Mouse (Mus musculus): ENCODE results near the gene Gm21663. TPM values are rescaled to one million over a fixed set of nuclear protein-coding genes. Genes with fewer than 3 reads are reported as not detected.
"Not testable (repeated sequence)": the region's sequence is repeated elsewhere in the genome, so short reads cannot be mapped to it uniquely, and the experiment has no call there.

Gm21663 gene
- 0.07 and 0.18 TPM in 2 replicates for polyA plus RNA-seq (2015; fragmentation: Nextera tagmentation; extraction: Ambion mirVana)

- not testable (repeated sequence) for H3K4me1 ChIP-seq; H3K27me3 ChIP-seq (replicated peaks); H3K27ac ChIP-seq (replicated peaks); H3K4me3 ChIP-seq; H3K36me3 ChIP-seq; ATAC-seq (ENCODE audit: extremely low read depth, insufficient number of reproducible peaks, low FRiP score, low TSS enrichment); H3K9ac ChIP-seq; H3K4me2 ChIP-seq; H3K9me3 ChIP-seq
- WGBS: 51% methylated on average over 2 of the region's 2 CpGs
Observed at GRCm38 (mm10) chr5:25942281-25942680, at the start of gene Gm21663. Gm21663 (minus strand) TSS chr5:25942381.

GRCm38 (mm10) chr5:25988550-25988949, 46.4 kb upstream of the Gm21663 start, which contains the start of gene Gm21698:
Gm21698 (minus strand) TSS chr5:25988650.
- WGBS: no CpG with 5 or more reads among the region's 3 CpGs
- ATAC-seq (ENCODE audit: extremely low read depth, insufficient number of reproducible peaks, low FRiP score, low TSS enrichment): not testable (repeated sequence)

GRCm38 (mm10) chr5:25972563-25972962, 30.4 kb upstream of the Gm21663 start, which contains the start of gene Gm21680:
Gm21680 (minus strand) TSS chr5:25972663.
- H3K27ac ChIP-seq (replicated peaks); H3K4me3 ChIP-seq; H3K27me3 ChIP-seq (replicated peaks); H3K9ac ChIP-seq; H3K4me2 ChIP-seq; H3K36me3 ChIP-seq; ATAC-seq (ENCODE audit: extremely low read depth, insufficient number of reproducible peaks, low FRiP score, low TSS enrichment); H3K9me3 ChIP-seq; H3K4me1 ChIP-seq: not testable (repeated sequence)
- no CpG with 5 or more reads among the region's 2 CpGs for WGBS

More at GRCm38 (mm10) chr5:25988550-25988949, 46.4 kb upstream of the Gm21663 start, which contains the start of gene Gm21698:
- H3K4me2 ChIP-seq; H3K4me1 ChIP-seq; H3K9ac ChIP-seq; H3K9me3 ChIP-seq; H3K36me3 ChIP-seq; H3K27ac ChIP-seq (replicated peaks); H3K27me3 ChIP-seq (replicated peaks); H3K4me3 ChIP-seq: not testable (repeated sequence)

DNA sequence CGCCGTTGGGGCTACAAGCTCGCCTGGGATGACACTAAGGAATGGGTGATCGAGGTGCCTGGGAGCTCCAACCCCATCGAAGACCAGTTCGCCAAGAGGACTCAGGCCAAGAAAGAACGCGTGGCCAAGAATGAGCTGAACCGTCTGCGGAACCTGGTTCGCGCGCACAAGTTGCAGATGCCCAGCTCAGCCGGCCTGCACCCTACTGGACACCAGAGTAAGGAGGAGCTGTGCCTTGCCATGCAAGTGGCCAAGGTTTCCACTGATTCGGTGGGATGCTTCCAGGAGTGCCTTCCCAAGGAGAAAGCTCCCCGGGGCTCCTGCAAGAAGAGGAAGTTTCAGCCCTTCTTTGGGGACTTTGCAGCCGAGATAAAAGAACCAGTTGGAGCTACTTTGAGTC, 14.9 kb upstream of the Gm21663 start:
- not testable (repeated sequence) for H3K4me1 ChIP-seq; H3K27ac ChIP-seq (replicated peaks); ATAC-seq (ENCODE audit: extremely low read depth, insufficient number of reproducible peaks, low FRiP score, low TSS enrichment); H3K9me3 ChIP-seq; H3K9ac ChIP-seq; H3K36me3 ChIP-seq
- peak overlapping the region; percentile 59 for H3K4me2 ChIP-seq
- H3K27me3 ChIP-seq (replicated peaks): peaks cover 13% of the 10 kb centered on the region
- 45% methylated on average over 17 of the region's 17 CpGs for WGBS
- H3K4me3 ChIP-seq: peak overlapping the region; percentile 37

DNA sequence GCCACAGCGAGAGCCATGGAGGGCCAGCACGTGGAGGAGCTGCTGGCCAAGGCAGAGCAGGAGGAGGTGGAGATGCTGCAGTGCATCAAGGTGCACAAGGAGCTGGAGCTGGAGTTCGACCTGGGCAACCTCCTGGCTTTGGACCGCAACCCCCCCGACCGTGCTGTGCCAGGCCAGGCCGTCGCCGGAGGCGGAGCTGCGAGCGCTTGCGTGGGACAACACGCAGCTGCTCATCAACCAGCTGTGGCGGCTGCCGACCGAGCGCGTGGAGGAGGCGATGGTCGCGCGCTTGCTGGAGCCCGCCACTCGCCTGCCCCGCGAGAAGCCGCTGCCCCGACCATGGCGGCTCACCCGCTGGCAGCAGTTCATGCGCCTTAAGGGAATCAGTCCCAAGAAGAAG, 14.4 kb upstream of the Gm21663 start:
- H3K36me3 ChIP-seq; H3K4me1 ChIP-seq; ATAC-seq (ENCODE audit: extremely low read depth, insufficient number of reproducible peaks, low FRiP score, low TSS enrichment); H3K9ac ChIP-seq; H3K9me3 ChIP-seq; H3K27ac ChIP-seq (replicated peaks): not testable (repeated sequence)
- H3K27me3 ChIP-seq (replicated peaks): peaks cover 13% of the 10 kb centered on the region
- peak overlapping the region; percentile 59 for H3K4me2 ChIP-seq
- WGBS: 17% methylated on average over 32 of the region's 32 CpGs
- peak overlapping the region; percentile 37 for H3K4me3 ChIP-seq

DNA sequence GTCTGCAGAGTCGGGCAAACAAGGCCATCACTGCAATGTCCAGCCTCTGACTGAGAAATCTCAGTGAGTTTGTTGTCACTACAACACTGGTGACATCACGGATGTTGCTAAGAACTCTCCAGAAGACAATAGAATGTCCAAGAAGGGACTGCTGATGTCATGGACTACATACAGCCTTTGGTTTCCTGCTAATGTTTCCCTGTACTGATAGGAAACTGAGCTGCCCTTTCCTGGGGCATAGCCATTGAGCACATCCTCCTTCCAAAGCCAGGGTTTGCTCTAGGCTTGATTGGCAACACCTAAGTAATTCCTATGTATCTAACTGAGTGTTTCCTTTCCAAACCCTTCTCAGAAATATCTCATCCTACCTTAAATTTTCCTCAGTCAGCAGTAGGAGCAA, 12.1 kb upstream of the Gm21663 start, which contains the start of gene Gm21671:
TSS of gene Gm21671 (minus strand) at position 101 of the 400 bp plus-strand sequence.
- H3K27me3 ChIP-seq (replicated peaks): peaks cover 13% of the 10 kb centered on the region
- H3K27ac ChIP-seq (replicated peaks); H3K4me2 ChIP-seq; H3K9ac ChIP-seq; H3K9me3 ChIP-seq; H3K4me3 ChIP-seq; H3K36me3 ChIP-seq; ATAC-seq (ENCODE audit: extremely low read depth, insufficient number of reproducible peaks, low FRiP score, low TSS enrichment); H3K4me1 ChIP-seq: not testable (repeated sequence)
- WGBS: 59% methylated on average over 2 of the region's 2 CpGs

- not testable (repeated sequence) for H3K9ac ChIP-seq; H3K9me3 ChIP-seq; H3K27me3 ChIP-seq (replicated peaks); H3K4me1 ChIP-seq; H3K4me3 ChIP-seq; H3K36me3 ChIP-seq; H3K27ac ChIP-seq (replicated peaks); H3K4me2 ChIP-seq; ATAC-seq (ENCODE audit: extremely low read depth, insufficient number of reproducible peaks, low FRiP score, low TSS enrichment)
- WGBS: 69% methylated on average over 2 of the region's 2 CpGs
Observed at GRCm38 (mm10) chr5:25945391-25945790, 3.2 kb upstream of the Gm21663 start.

DNA sequence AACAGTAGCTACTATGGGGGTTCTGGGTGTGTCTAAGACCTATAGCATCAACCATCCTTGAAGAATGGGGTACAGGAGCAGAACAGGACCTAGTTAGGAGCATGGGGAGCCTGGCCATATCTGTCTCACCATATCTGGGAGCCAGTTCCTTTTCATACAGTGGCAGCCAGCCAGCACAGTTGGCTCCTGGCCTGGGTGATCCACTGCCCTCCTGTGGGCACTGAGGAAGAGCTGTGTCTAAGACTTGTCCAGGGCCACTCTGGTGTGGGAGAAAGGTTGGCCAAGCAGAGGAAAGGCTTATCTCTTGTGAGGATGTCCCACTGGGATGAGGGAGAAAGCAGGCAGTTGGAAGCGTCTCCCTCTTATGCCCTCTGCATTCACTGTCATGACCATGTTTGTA, 50.9 kb downstream of the Gm21663 start:
- no peak overlapping the region for H3K27ac ChIP-seq (replicated peaks)
- no peak overlapping the region for H3K4me2 ChIP-seq
- no peaks in the 10 kb centered on the region for H3K36me3 ChIP-seq
- no peak for ATAC-seq (ENCODE audit: extremely low read depth, insufficient number of reproducible peaks, low FRiP score, low TSS enrichment)
- no peak overlapping the region for H3K9ac ChIP-seq
- H3K9me3 ChIP-seq: no peaks in the 10 kb centered on the region
- 69% methylated on average over 1 of the region's 1 CpGs for WGBS
- H3K4me3 ChIP-seq: no peak overlapping the region
- no peaks in the 10 kb centered on the region for H3K27me3 ChIP-seq (replicated peaks)
- H3K4me1 ChIP-seq: peaks cover 7% of the 10 kb centered on the region; the same call in 1 of the 2 replicates

GRCm38 (mm10) chr5:25889746-25890382, 52.3 kb downstream of the Gm21663 start:
- Histone ChIP-seq H3K9ac (no peak overlapping the region), H3K4me3 (no peak overlapping the region), H3K36me3 (no peaks in the 10 kb centered on the region), H3K4me1 (peaks cover 7% of the 10 kb centered on the region; the same call in 1 of the 2 replicates), H3K27ac (replicated peaks) (no peak overlapping the region), H3K9me3 (peaks cover 10% of the 10 kb centered on the region), H3K4me2 (no peak overlapping the region), H3K27me3 (replicated peaks) (no peaks in the 10 kb centered on the region)
- no peak for ATAC-seq (ENCODE audit: extremely low read depth, insufficient number of reproducible peaks, low FRiP score, low TSS enrichment)
- 45% methylated on average over 3 of the region's 3 CpGs for WGBS

DNA sequence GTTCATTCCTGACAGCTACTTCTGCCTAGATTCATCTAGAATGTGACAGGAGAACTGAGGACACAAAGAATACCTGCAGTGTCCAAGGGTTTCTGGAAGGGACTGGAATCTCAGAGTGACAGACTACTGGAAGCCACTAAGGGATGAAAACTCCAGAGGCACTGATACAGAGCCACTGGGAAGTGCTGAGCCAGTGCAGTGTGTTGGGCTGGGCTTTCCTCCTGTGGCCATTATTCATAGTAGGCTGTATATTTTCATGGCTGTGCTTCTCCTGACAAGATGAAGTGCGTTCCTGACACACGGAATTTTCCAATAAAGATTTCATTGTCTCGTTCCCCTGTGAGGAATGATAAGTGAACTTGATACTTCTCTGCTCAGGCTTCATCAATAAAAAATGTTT, 55.5 kb downstream of the Gm21663 start:
- Histone ChIP-seq H3K4me2 (no peak overlapping the region), H3K4me1 (peaks cover 7% of the 10 kb centered on the region; the same call in 1 of the 2 replicates), H3K9ac (no peak overlapping the region), H3K4me3 (no peak overlapping the region), H3K9me3 (peaks cover 19% of the 10 kb centered on the region), H3K27ac (replicated peaks) (no peak overlapping the region), H3K27me3 (replicated peaks) (no peaks in the 10 kb centered on the region), H3K36me3 (no peaks in the 10 kb centered on the region)
- 68% methylated on average over 3 of the region's 3 CpGs for WGBS
- no peak for ATAC-seq (ENCODE audit: extremely low read depth, insufficient number of reproducible peaks, low FRiP score, low TSS enrichment)
